Mouse (Mus musculus) limb, embryonic 13.5 days (tissue): ENCODE data around the gene Atf7. TPM values are rescaled to one million over a fixed set of nuclear protein-coding genes. Genes with fewer than 3 reads are reported as not detected.

Experiments used
- ATAC-seq: fragments of 200-750 bp; cut with Nextera tagmentation; 2 replicates; pipeline ENCODE4 v1.8.0; 2017; ENCODE audit warnings: low read depth, moderate number of reproducible peaks, moderate TSS enrichment; ENCODE audit not compliant: low FRiP score
- H3K27ac ChIP-seq: fragments of 300-500 bp; sonication (generic); 2 replicates; pipeline ENCODE4 v1.5.1; 2015; ENCODE audit warnings: inconsistent platforms, mild to moderate bottlenecking, moderate library complexity
- H3K27me3 ChIP-seq: fragments of 300-500 bp; sonication (generic); 2 replicates; pipeline ENCODE4 v1.6.1; 2015; ENCODE audit warnings: mild to moderate bottlenecking, inconsistent platforms
- H3K36me3 ChIP-seq: fragments of 300-500 bp; sonication (generic); 2 replicates; pipeline ENCODE4 v1.6.1; 2015; ENCODE audit warnings: inconsistent platforms, mild to moderate bottlenecking, moderate library complexity
- H3K4me1 ChIP-seq: fragments of 300-500 bp; sonication (generic); 2 replicates; pipeline ENCODE4 v1.6.1; 2015; ENCODE audit warnings: inconsistent platforms
- H3K4me2 ChIP-seq: fragments of 300-500 bp; sonication (generic); replicated peaks from 2 replicates; pipeline ENCODE4 v1.6.1; 2015; ENCODE audit warnings: inconsistent platforms, mild to moderate bottlenecking, moderate library complexity
- H3K4me3 ChIP-seq: fragments of 300-500 bp; sonication (generic); 2 replicates; pipeline ENCODE4 v1.5.1; 2015; ENCODE audit warnings: moderate library complexity, mild to moderate bottlenecking, inconsistent platforms
- H3K9ac ChIP-seq: fragments of 300-500 bp; sonication (generic); 2 replicates; pipeline ENCODE4 v1.6.1; 2015; ENCODE audit warnings: mild to moderate bottlenecking, inconsistent platforms
- H3K9me3 ChIP-seq: fragments of 300-500 bp; sonication (generic); 2 replicates; pipeline ENCODE4 v1.6.1; 2016; ENCODE audit warnings: inconsistent platforms
- whole genome bisulfite sequencing: fragments of 180-500 bp; shearing (Covaris S2); methylation state at CpG from one replicate; pipeline ENCODE4 v1.1.7; 2015; 5-methylcytosine and 5-hydroxymethylcytosine counted together
- polyA plus RNA-seq: library from polyadenylated mRNA; unstranded; fragments of >200 nt; fragmentation: Nextera tagmentation; extraction: Ambion mirVana; gene quantifications from 2 replicates; pipeline ENCODE4 v1.2.1, GENCODE M21; 2015

Gene Atf7
- polyA plus RNA-seq, 1 experiment from 2014 or later: 47.2 TPM

- WGBS: 85% methylated on average over 7 of the region's 7 CpGs
- Histone ChIP-seq H3K4me3 (no peak overlapping the region), H3K27me3 (no peaks in the 10 kb centered on the region), H3K36me3 (peaks cover 84% of the 10 kb centered on the region), H3K27ac (no peak overlapping the region), H3K4me1 (no peaks in the 10 kb centered on the region), H3K9me3 (no peaks in the 10 kb centered on the region), H3K9ac (no peak overlapping the region), H3K4me2 (no peak overlapping the region)
- no peak for ATAC-seq
These were observed 91.3 kb downstream of the Atf7 start for GRCm38 (mm10) chr15:102533926-102534325.

GRCm38 (mm10) chr15:102532106-102532900, 93.0 kb downstream of the Atf7 start:
- 93% methylated on average over 3 of the region's 3 CpGs for WGBS
- no peak for ATAC-seq

GRCm38 (mm10) chr15:102531586-102531985, 93.7 kb downstream of the Atf7 start:
- Histone ChIP-seq H3K4me1 (no peaks in the 10 kb centered on the region), H3K27me3 (no peaks in the 10 kb centered on the region), H3K4me3 (no peak overlapping the region), H3K9ac (no peak overlapping the region), H3K36me3 (peaks cover 91% of the 10 kb centered on the region), H3K27ac (no peak overlapping the region), H3K4me2 (no peak overlapping the region), H3K9me3 (no peaks in the 10 kb centered on the region)
- no peak for ATAC-seq
- 72% methylated on average over 4 of the region's 4 CpGs for WGBS

More at GRCm38 (mm10) chr15:102532106-102532900, 93.0 kb downstream of the Atf7 start:
- H3K4me2 ChIP-seq: no peak overlapping the region
- H3K27ac ChIP-seq: no peak overlapping the region
- H3K4me3 ChIP-seq: no peak overlapping the region
- peaks cover 93% of the 10 kb centered on the region for H3K36me3 ChIP-seq
- H3K9me3 ChIP-seq: no peaks in the 10 kb centered on the region
- no peaks in the 10 kb centered on the region for H3K4me1 ChIP-seq
- H3K9ac ChIP-seq: no peak overlapping the region
- no peaks in the 10 kb centered on the region for H3K27me3 ChIP-seq

GRCm38 (mm10) chr15:102530566-102530965, 94.7 kb downstream of the Atf7 start:
- 83% methylated on average over 4 of the region's 4 CpGs for WGBS
- H3K4me2 ChIP-seq: no peak overlapping the region
- peaks cover 85% of the 10 kb centered on the region for H3K36me3 ChIP-seq
- ATAC-seq: no peak
- no peak overlapping the region for H3K4me3 ChIP-seq
- no peak overlapping the region for H3K27ac ChIP-seq
- no peaks in the 10 kb centered on the region for H3K9me3 ChIP-seq
- H3K27me3 ChIP-seq: no peaks in the 10 kb centered on the region
- no peaks in the 10 kb centered on the region for H3K4me1 ChIP-seq
- no peak overlapping the region for H3K9ac ChIP-seq

GRCm38 (mm10) chr15:102528396-102528795, 96.9 kb downstream of the Atf7 start:
- Histone ChIP-seq H3K36me3 (peaks cover 80% of the 10 kb centered on the region), H3K27me3 (no peaks in the 10 kb centered on the region), H3K4me3 (no peak overlapping the region), H3K9ac (no peak overlapping the region), H3K4me1 (no peaks in the 10 kb centered on the region), H3K4me2 (no peak overlapping the region), H3K27ac (no peak overlapping the region), H3K9me3 (no peaks in the 10 kb centered on the region)
- no peak for ATAC-seq
- WGBS: 95% methylated on average over 1 of the region's 1 CpGs

- H3K4me3 ChIP-seq: no peak overlapping the region
- peaks cover 76% of the 10 kb centered on the region for H3K36me3 ChIP-seq
- ATAC-seq: no peak
- no peaks in the 10 kb centered on the region for H3K9me3 ChIP-seq
- no peaks in the 10 kb centered on the region for H3K27me3 ChIP-seq
- no peaks in the 10 kb centered on the region for H3K4me1 ChIP-seq
- 72% methylated on average over 3 of the region's 3 CpGs for WGBS
- H3K27ac ChIP-seq: no peak overlapping the region
- H3K9ac ChIP-seq: no peak overlapping the region
- no peak overlapping the region for H3K4me2 ChIP-seq
These were observed 97.3 kb downstream of the Atf7 start for GRCm38 (mm10) chr15:102527936-102528335.

- H3K4me2 ChIP-seq: no peak overlapping the region
- 83% methylated on average over 6 of the region's 6 CpGs for WGBS
- H3K9me3 ChIP-seq: no peaks in the 10 kb centered on the region
- no peak overlapping the region for H3K27ac ChIP-seq
- H3K27me3 ChIP-seq: no peaks in the 10 kb centered on the region
- H3K36me3 ChIP-seq: peaks cover 77% of the 10 kb centered on the region
- no peak overlapping the region for H3K4me3 ChIP-seq
- no peak overlapping the region for H3K9ac ChIP-seq
- H3K4me1 ChIP-seq: no peaks in the 10 kb centered on the region
- no peak for ATAC-seq
These were observed 98.9 kb downstream of the Atf7 start for GRCm38 (mm10) chr15:102526111-102527002.

- Histone ChIP-seq H3K4me3 (no peak within 1 kb of the TSS), H3K4me1 (peaks cover 8% of the 10 kb centered on the region; the same call in 1 of the 2 replicates), H3K27me3 (no peaks in the 10 kb centered on the region), H3K27ac (no peak within 1 kb of the TSS), H3K4me2 (no peak within 1 kb of the TSS), H3K36me3 (peaks cover 76% of the 10 kb centered on the region), H3K9me3 (no peaks in the 10 kb centered on the region), H3K9ac (peak within 1 kb of the TSS; percentile 45)
- 4% methylated on average over 3 of the region's 3 CpGs for WGBS
- 0 out of 2 replicates have a peak, but pooled peaks have one; percentile 24 for ATAC-seq
These were observed 100.3 kb downstream of the Atf7 start, which contains the start of gene Npff for GRCm38 (mm10) chr15:102524892-102525485. Gene Npff (minus strand): TSS chr15:102524942.

GRCm38 (mm10) chr15:102521480-102521879, 103.8 kb downstream of the Atf7 start:
- Histone ChIP-seq H3K27me3 (no peaks in the 10 kb centered on the region), H3K36me3 (peaks cover 44% of the 10 kb centered on the region), H3K4me2 (no peak overlapping the region), H3K4me1 (peaks cover 18% of the 10 kb centered on the region), H3K27ac (no peak overlapping the region), H3K9ac (no peak overlapping the region), H3K9me3 (no peaks in the 10 kb centered on the region), H3K4me3 (no peak overlapping the region)
- WGBS: 81% methylated on average over 4 of the region's 4 CpGs
- no peak for ATAC-seq

- H3K36me3 ChIP-seq: peaks cover 40% of the 10 kb centered on the region
- H3K4me2 ChIP-seq: 0 out of 2 replicates have a peak overlapping the region, but pooled peaks have one; percentile 11
- H3K4me3 ChIP-seq: no peak overlapping the region
- peaks cover 27% of the 10 kb centered on the region for H3K4me1 ChIP-seq
- H3K27me3 ChIP-seq: no peaks in the 10 kb centered on the region
- WGBS: 87% methylated on average over 4 of the region's 4 CpGs
- no peak for ATAC-seq
- H3K27ac ChIP-seq: no peak overlapping the region
- peak overlapping the region; percentile 48 for H3K9ac ChIP-seq
- no peaks in the 10 kb centered on the region for H3K9me3 ChIP-seq
These were observed 104.8 kb downstream of the Atf7 start for GRCm38 (mm10) chr15:102520416-102520815.

GRCm38 (mm10) chr15:102519211-102520141, 105.8 kb downstream of the Atf7 start:
- peak overlapping the region; percentile 88 for H3K4me2 ChIP-seq
- H3K9ac ChIP-seq: peak overlapping the region; percentile 81
- no peak for ATAC-seq
- H3K36me3 ChIP-seq: peaks cover 37% of the 10 kb centered on the region
- H3K4me1 ChIP-seq: peaks cover 37% of the 10 kb centered on the region
- peak overlapping the region; percentile 99 for H3K27ac ChIP-seq
- H3K4me3 ChIP-seq: peak overlapping the region; percentile 67
- no peaks in the 10 kb centered on the region for H3K27me3 ChIP-seq
- no peaks in the 10 kb centered on the region for H3K9me3 ChIP-seq
- WGBS: 60% methylated on average over 17 of the region's 17 CpGs
